Mouse (Mus musculus): ENCODE results near the gene Sfmbt1.

DNA sequence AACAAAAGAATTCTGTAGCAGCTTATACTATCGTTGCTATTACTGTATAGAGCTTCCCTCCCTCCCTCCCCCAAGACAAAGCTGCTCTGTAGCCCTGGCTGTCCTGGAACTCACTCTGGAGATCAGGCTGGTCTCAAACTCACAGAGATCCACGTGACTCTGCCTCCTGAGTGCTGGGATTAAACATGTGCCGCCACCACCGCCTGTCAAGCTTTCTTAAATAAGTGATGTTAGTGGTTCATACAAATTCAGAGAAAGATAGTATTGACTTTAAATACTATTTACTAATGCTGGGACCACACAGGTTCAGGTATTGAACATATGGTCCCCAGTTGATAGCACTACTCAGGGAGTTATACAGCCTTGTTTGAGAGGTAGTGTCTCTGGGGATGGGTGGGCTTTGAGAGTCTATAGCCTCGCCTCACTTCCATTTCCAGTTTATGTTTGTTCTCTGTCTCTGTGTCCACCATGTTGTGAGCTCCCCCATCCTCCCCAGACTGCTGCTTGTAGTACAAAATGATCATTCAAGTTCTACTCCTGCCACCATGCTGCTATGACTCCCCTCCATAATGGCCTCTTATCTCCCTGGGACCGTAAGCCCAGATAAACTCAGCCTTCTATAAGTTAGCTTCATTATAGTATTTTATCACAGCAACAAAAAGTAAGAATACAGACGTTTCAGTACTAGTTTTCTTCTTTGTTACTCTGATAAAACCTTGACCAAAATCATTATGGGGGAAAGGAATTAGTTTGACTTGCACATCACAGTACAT, 47.7 kb downstream of the Sfmbt1 start:
- TF ChIP-seq CTCF (IDR thresholded peaks at IDR 0.05; ENCODE audit: low read depth) (no peak), EP300 (IDR thresholded peaks at IDR 0.05; ENCODE audit: low read depth) (no peak)
